Mouse (Mus musculus) NIH3T3 (cell line): ENCODE measurements around the gene Plekhg5.
A peak's percentile ranks its signal among the peaks of the same experiment; 100 is the strongest.

Source experiments
- DNase-seq: peaks from one replicate; pipeline ENCODE4 v3.0.0-alpha.2; 2012; ENCODE audit warnings: low read depth

Gene Plekhg5

GRCm38 (mm10) chr4:152097911-152098799, 25.9 kb downstream of the Plekhg5 start:
- DNase-seq = no peak

DNA sequence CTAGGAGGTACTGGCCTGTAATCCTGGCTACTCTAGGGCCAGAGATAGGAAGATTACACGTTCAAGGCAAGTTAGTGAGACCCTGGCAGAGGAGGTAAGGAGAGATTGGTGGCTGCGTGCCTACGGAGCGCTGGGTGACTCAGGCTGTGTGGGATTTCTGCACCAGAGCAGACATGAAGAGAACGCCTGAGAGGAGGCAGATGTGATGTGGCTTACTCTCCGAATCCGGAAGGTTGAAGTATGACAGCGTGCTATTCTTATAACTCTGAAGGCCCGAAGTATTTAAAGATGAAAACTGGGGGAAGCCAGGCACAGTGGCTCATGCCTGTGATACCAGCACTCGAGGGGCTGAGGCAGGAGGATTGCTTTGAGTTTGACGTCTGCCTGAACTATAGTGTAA, 28.2 kb downstream of the Plekhg5 start:
- DNase-seq = peak; percentile 68

DNA sequence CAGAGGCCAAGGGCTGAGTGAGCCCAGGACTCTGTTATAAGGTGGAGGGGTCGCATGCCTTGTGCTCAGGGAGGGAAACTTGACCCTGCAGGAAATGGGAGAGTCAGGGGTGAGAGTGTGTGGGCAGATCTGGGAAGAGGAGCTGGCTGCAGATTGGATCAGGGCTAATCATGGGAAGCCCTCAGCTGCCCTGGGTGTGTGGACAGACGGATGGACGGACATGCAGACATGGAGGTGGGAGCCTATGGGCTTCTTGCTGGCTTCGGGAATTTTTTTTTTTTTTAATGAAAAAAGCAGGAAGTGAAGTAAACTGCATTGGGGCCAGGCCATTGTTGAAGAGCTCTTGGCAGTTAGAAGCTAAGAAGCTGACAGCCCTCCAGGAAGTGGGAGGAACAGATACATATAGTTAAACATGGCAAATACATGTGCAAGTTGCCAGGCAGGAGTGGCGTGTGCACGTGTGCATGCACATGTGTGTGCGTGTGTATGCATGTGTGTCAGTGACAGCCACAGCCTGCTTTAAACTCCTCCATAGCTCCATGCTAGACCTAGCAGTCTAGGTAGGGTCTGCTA, 28.9 kb downstream of the Plekhg5 start:
- DNase-seq = no peak

- DNase-seq = no peak
These were observed 29.6 kb downstream of the Plekhg5 start for GRCm38 (mm10) chr4:152101921-152102320.

DNA sequence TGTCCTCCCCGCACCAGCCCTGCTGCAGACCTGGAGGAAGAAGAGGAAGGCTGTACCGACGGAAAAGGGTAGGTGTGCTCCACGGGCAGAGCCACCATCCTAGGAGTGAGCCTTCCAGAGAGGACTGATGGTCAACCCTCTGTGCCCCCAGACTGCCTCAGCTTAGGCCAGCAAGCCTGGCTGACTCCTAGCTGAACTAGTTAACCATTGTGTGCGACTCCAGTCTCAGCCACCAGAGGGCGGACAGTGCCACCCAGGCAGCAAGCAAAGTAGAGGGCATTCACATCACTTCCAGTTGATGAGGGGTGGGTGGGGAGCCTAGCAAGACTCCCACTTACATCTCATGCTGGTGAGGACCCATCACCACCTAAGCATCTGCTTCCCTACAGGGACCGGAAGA, 30.7 kb downstream of the Plekhg5 start:
- peak; percentile 74 for DNase-seq

- DNase-seq = no peak
These were observed 34.4 kb downstream of the Plekhg5 start for GRCm38 (mm10) chr4:152106746-152107145.

DNA sequence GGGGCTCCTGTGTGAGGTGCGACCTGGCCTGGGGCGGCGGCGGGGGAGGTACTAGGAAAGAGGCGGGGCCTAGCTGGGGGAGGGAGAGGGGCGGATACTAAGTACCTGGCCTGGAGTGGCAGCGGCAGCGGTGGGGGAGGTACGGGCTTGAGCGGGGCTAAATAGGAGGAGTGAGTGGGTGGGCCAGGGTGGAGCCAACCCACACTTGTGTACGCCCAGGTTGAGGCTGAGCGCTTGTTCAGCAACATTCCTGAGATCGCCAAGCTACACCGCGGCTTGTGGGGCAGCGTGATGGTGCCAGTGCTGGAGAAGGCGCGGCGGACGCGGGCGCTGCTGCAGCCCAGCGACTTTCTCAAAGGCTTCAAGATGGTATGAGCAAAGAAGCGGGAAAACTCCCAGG, 35.2 kb downstream of the Plekhg5 start:
- DNase-seq = no peak

GRCm38 (mm10) chr4:152107971-152108509, 35.7 kb downstream of the Plekhg5 start:
- DNase-seq = no peak

GRCm38 (mm10) chr4:152108673-152109072, 36.4 kb downstream of the Plekhg5 start:
- DNase-seq = no peak

DNA sequence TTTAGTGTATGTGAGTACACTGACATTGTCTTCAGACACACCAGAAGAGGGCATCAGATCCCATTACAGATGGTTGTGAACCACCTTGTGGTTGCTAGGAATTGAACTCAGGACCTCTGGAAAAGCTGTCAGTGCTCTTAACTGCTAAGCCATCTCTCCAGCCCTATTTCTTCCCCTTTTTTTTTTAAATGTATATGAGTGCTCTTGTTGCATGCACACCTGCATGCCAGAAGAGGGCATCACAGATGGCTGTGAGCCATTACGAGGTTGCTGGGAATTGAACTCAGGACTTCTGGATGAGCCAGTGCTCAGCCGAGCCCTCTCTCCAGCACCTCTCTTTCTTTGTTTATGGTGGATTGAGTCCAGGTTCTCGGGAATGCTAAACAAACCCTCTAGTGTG, 37.2 kb downstream of the Plekhg5 start:
- DNase-seq = no peak

- no peak for DNase-seq
These were observed 38.4 kb downstream of the Plekhg5 start for GRCm38 (mm10) chr4:152110689-152111088.

DNA sequence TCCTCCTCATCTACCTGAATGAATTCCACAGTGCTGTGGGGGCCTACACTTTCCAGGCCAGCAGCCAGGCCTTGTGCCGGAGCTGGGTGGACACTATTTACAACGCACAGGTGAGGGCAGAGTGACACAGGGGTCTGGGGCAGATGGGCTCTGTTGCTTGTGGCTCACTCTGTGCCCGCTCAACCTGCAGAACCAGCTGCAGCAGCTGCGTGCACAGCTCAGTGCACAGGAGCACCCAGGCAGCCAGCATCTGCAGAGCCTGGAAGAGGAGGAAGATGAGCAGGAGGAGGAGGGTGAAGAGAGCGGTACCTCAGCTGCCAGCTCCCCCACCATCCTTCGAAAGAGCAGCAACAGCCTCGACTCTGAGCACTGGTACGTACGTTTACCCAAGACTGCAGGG, 40.0 kb downstream of the Plekhg5 start:
- no peak for DNase-seq

DNA sequence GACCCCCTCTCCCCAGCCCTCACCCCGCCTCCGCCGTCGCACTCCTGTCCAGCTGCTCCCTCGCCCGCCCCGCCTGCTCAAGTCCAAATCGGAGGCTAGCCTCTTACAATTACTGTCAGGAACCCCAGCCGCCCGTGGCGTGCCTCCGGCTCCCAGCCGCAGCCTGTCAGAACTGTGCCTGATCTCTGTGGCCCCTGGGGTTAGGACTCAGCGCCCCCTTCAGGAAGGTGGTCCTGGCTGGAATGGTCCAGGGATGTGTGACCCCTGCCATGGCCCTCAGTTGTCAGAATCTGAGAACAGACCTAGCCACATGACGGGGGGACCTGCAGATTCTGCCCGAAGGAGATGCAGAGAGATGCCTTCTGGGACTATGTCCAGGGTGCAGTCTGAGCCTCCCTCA, 41.8 kb downstream of the Plekhg5 start:
- no peak for DNase-seq

DNA sequence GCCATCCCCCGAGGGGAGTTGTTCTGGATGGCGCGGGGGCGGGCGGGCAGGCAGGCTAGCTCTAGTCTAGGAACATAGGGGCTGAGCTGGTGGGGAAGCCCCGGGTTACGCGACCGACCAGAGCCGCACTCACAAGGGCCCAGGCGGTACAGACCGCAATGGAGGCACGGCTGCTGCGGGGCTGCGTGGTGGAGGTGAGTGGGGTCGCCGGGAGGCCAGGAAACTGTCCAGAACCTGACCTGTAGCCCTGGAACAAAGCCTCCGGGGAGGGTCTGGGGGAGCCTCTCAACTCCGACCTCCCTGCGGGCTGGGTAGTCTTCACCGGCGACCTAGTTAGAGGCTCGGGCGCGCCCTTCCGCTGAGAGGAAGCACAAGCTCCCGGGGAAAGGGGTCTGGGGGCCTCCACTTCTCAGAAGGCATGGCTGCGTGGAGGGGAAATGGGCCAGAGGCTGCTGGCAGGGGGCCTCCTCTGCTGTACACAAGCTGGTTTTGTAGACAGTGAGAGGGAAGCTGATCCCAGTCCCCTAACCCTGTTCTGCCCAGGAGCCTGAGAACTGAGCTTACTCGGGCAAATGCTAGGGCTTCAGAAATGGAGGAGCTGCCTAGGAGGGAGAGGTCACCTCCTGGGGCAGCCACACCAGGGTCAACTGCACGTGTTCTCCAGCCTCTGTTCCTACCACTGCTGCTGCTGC, 43.8 kb downstream of the Plekhg5 start, which contains the start of gene Tnfrsf25:
TSS of gene Tnfrsf25 (plus strand) at position 14 of the 692 bp plus-strand sequence.
- DNase-seq = no peak

- DNase-seq = no peak
These were observed 45.2 kb downstream of the Plekhg5 start for GRCm38 (mm10) chr4:152117538-152117937.

DNA sequence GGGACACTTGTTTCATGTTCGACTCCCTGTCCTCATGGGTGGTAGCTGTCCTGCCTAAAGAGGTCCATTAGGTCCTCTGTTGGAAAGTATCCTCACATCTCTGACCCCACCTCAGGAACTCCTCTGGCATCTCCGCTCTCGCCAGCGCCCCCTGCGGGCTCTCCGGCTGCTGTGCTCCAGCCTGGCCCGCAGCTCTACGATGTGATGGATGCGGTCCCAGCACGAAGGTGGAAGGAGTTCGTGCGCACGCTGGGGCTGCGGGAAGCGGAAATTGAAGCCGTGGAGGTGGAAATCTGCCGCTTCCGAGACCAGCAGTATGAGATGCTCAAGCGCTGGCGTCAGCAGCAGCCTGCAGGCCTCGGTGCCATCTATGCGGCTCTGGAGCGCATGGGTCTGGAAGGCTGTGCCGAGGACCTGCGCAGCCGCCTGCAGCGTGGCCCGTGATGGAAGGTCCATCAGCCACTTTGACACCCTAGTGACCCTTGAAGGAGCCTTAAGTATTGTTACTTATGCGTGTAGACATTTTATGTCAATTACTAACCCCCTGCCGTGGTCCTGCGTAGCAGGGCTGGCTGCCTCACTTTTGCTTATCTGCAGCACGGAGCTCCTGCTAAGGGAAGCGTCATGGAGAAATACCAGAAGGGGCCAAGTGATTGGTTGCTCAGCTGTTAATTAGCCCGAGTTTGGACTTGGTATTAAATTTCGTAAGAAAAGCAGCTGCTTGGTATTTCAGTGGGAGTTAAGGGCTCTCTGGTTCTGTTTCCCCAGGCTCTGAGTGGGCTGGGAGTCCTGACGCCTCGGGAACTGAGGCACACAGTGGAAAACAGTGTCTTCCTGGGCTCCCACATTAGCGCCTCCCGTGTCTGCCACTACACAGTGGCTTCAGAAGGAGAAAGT, 47.3 kb downstream of the Plekhg5 start:
- DNase-seq = peak; percentile 21

GRCm38 (mm10) chr4:152120311-152121182, 48.2 kb downstream of the Plekhg5 start:
- DNase-seq = no peak

- no peak for DNase-seq
These were observed 48.8 kb downstream of the Plekhg5 start for GRCm38 (mm10) chr4:152121183-152121505.

GRCm38 (mm10) chr4:152124361-152124961, 52.2 kb downstream of the Plekhg5 start:
- no peak for DNase-seq
